Mouse (Mus musculus) myocyte (in vitro differentiated cells): ENCODE results near the gene Cox16. TPM values are rescaled to one million over a fixed set of nuclear protein-coding genes. Genes with fewer than 3 reads are reported as not detected.
"Not testable (repeated sequence)": the region's sequence is repeated elsewhere in the genome, so short reads cannot be mapped to it uniquely, and the experiment has no call there.

Experiments used
- H3K27me3 ChIP-seq: one replicate; pipeline ENCODE4 v1.6.1; 2011; ENCODE audit not compliant: control insufficient read depth, insufficient read depth, insufficient read length
- H3K36me3 ChIP-seq: one replicate; pipeline ENCODE4 v1.6.1; 2011; ENCODE audit not compliant: control insufficient read depth, insufficient read depth
- H3K4me2 ChIP-seq: one replicate; pipeline ENCODE4 v1.6.1; 2011; ENCODE audit warnings: low read depth, control low read depth
- H3K4me3 ChIP-seq: one replicate; pipeline ENCODE4 v1.5.1; 2011; ENCODE audit warnings: mild to moderate bottlenecking, control low read depth, moderate library complexity
- H3K79me2 ChIP-seq: one replicate; pipeline ENCODE4 v1.6.1; 2011; ENCODE audit not compliant: control insufficient read depth, insufficient read depth
- H3ac ChIP-seq: one replicate; pipeline ENCODE4 v1.6.1; 2011; ENCODE audit not compliant: control insufficient read depth, insufficient read length
- CEBPB ChIP-seq: IDR thresholded peaks from 2 replicates; pipeline ENCODE4 v1.6.1; 2011; ENCODE audit warnings: mild to moderate bottlenecking, moderate library complexity; ENCODE audit not compliant: poor library complexity, insufficient read depth, severe bottlenecking
- E2F4 ChIP-seq: IDR thresholded peaks from one replicate; pipeline ENCODE4 v1.6.1; 2011; ENCODE audit warnings: mild to moderate bottlenecking, control low read depth, moderate library complexity; ENCODE audit not compliant: insufficient read depth
- MAX ChIP-seq: IDR thresholded peaks from one replicate; pipeline ENCODE4 v1.6.1; 2011; ENCODE audit warnings: low read depth, mild to moderate bottlenecking, control low read depth
- MYOD1 ChIP-seq, 3 experiments: IDR thresholded peaks; one replicate each; pipeline ENCODE4 v1.6.1; 2011; ENCODE audit warnings: control low read depth in 2 of 3, low read depth in 2 of 3, mild to moderate bottlenecking in 2 of 3, moderate library complexity in 1 of 3; ENCODE audit not compliant: insufficient read length in 2 of 3, control insufficient read depth in 1 of 3
- MYOG ChIP-seq, 3 experiments: IDR thresholded peaks; one replicate each; pipeline ENCODE4 v1.6.1; 2011; ENCODE audit warnings: control low read depth in 2 of 3, low read depth in 2 of 3, mild to moderate bottlenecking in 2 of 3; ENCODE audit not compliant: insufficient read length in 2 of 3, control insufficient read depth in 1 of 3, insufficient read depth in 1 of 3
- POLR2A ChIP-seq: IDR thresholded peaks from one replicate; pipeline ENCODE4 v1.6.1; 2011; ENCODE audit warnings: low read depth, mild to moderate bottlenecking, control low read depth, moderate library complexity; ENCODE audit not compliant: insufficient read length
- POLR2AphosphoS2 ChIP-seq: IDR thresholded peaks from one replicate; pipeline ENCODE4 v1.6.1; 2011; ENCODE audit warnings: low read depth, control low read depth; ENCODE audit not compliant: insufficient read length
- REST ChIP-seq: IDR thresholded peaks from one replicate; pipeline ENCODE4 v1.6.1; 2011; ENCODE audit warnings: mild to moderate bottlenecking, control low read depth, moderate library complexity; ENCODE audit not compliant: insufficient read depth, insufficient read length
- SRF ChIP-seq: IDR thresholded peaks from one replicate; pipeline ENCODE4 v1.6.1; 2011; ENCODE audit warnings: low read depth; ENCODE audit not compliant: control insufficient read depth, insufficient read length
- TCF12 ChIP-seq: IDR thresholded peaks from one replicate; pipeline ENCODE4 v1.6.1; 2011; ENCODE audit warnings: mild to moderate bottlenecking, control low read depth; ENCODE audit not compliant: poor library complexity, insufficient read depth, severe bottlenecking
- TCF3 ChIP-seq: IDR thresholded peaks from one replicate; pipeline ENCODE4 v1.6.1; 2011; ENCODE audit warnings: low read depth, control low read depth; ENCODE audit not compliant: insufficient read length
- USF1 ChIP-seq: IDR thresholded peaks from one replicate; pipeline ENCODE4 v1.6.1; 2011; ENCODE audit warnings: low read depth, mild to moderate bottlenecking, control low read depth, moderate library complexity
- polyA plus RNA-seq: library from polyadenylated mRNA; unstranded; fragments of >200 nt; fragmentation: generic; extraction: Trizol; gene quantifications from one replicate; pipeline ENCODE4 v1.2.1, GENCODE M21; 2012; ENCODE audit warnings: missing spikeins

Gene Cox16
- polyA plus RNA-seq, 1 experiment, result 92.6 TPM

- H3ac ChIP-seq, result no peak overlapping the region
These were observed 71.7 kb downstream of the Cox16 start for GRCm38 (mm10) chr12:81413211-81413610.

GRCm38 (mm10) chr12:81408966-81409365 is 76.0 kb downstream of the Cox16 start:
- no peaks in the 10 kb centered on the region for H3K27me3 ChIP-seq
- H3K36me3 ChIP-seq, result no peaks in the 10 kb centered on the region
- TF ChIP-seq TCF3 (no peak), MYOD1 (IDR thresholded peaks at IDR 0.05; ENCODE audit: control insufficient read depth in 1 of 3, insufficient read length in 2 of 3, low read depth in 2 of 3) (no peak), USF1 (no peak), MYOG (IDR thresholded peaks at IDR 0.05; ENCODE audit: control insufficient read depth in 1 of 3, insufficient read depth in 1 of 3, insufficient read length in 2 of 3, low read depth in 2 of 3) (no peak), CEBPB (no peak)
- no peaks in the 10 kb centered on the region for H3K79me2 ChIP-seq
- H3K4me2 ChIP-seq, result no peak overlapping the region
- no peak overlapping the region for H3K4me3 ChIP-seq
- no peak overlapping the region for H3ac ChIP-seq

More at GRCm38 (mm10) chr12:81413211-81413610, 71.7 kb downstream of the Cox16 start:
- Histone ChIP-seq H3K79me2 (no peaks in the 10 kb centered on the region), H3K4me3 (no peak overlapping the region), H3K4me2 (no peak overlapping the region), H3K36me3 (no peaks in the 10 kb centered on the region), H3K27me3 (no peaks in the 10 kb centered on the region)
- no peak for TF ChIP-seq USF1
- TF ChIP-seq REST, result no peak
- no peak for TF ChIP-seq MYOD1 (IDR thresholded peaks at IDR 0.05; ENCODE audit: control insufficient read depth in 1 of 3, insufficient read length in 2 of 3, low read depth in 2 of 3)
- no peak for TF ChIP-seq MAX
- no peak for TF ChIP-seq TCF12
- TF ChIP-seq TCF3, result no peak
- no peak for TF ChIP-seq POLR2A
- TF ChIP-seq E2F4, result no peak
- TF ChIP-seq CEBPB, result no peak
- TF ChIP-seq SRF, result no peak
- TF ChIP-seq POLR2AphosphoS2, result no peak
- TF ChIP-seq MYOG (IDR thresholded peaks at IDR 0.05; ENCODE audit: control insufficient read depth in 1 of 3, insufficient read depth in 1 of 3, insufficient read length in 2 of 3, low read depth in 2 of 3), result no peak

- no peak overlapping the region for H3ac ChIP-seq
- TF ChIP-seq SRF, result no peak
- no peak for TF ChIP-seq POLR2A
- H3K4me2 ChIP-seq, result no peak overlapping the region
- no peaks in the 10 kb centered on the region for H3K79me2 ChIP-seq
- H3K27me3 ChIP-seq, result no peaks in the 10 kb centered on the region
- H3K4me3 ChIP-seq, result no peak overlapping the region
- H3K36me3 ChIP-seq, result no peaks in the 10 kb centered on the region
These were observed 82.7 kb downstream of the Cox16 start for GRCm38 (mm10) chr12:81402187-81402586.

GRCm38 (mm10) chr12:81379364-81379763 is 105.6 kb downstream of the Cox16 start, which contains the start of gene Gm4787:
TSS of gene Gm4787 (minus strand) at chr12:81379464.
- H3K4me3 ChIP-seq, H3K4me2 ChIP-seq, H3K36me3 ChIP-seq, H3K79me2 ChIP-seq, H3K27me3 ChIP-seq, H3ac ChIP-seq: not testable (repeated sequence)

GRCm38 (mm10) chr12:81333841-81334240 is 151.1 kb downstream of the Cox16 start:
- peaks cover 42% of the 10 kb centered on the region for H3K27me3 ChIP-seq
- H3K4me3 ChIP-seq, result no peak overlapping the region
- H3K4me2 ChIP-seq, result no peak overlapping the region
- TF ChIP-seq MYOG (IDR thresholded peaks at IDR 0.05; ENCODE audit: control insufficient read depth in 1 of 3, insufficient read depth in 1 of 3, insufficient read length in 2 of 3, low read depth in 2 of 3) (no peak), POLR2AphosphoS2 (no peak), REST (no peak), E2F4 (no peak), MAX (no peak), TCF3 (no peak), CEBPB (no peak), MYOD1 (IDR thresholded peaks at IDR 0.05; ENCODE audit: control insufficient read depth in 1 of 3, insufficient read length in 2 of 3, low read depth in 2 of 3) (no peak), TCF12 (no peak), SRF (no peak)
- H3ac ChIP-seq, result no peak overlapping the region
- no peaks in the 10 kb centered on the region for H3K36me3 ChIP-seq
- no peaks in the 10 kb centered on the region for H3K79me2 ChIP-seq

- H3K79me2 ChIP-seq, result no peaks in the 10 kb centered on the region
- no peak within 1 kb of the TSS for H3K4me3 ChIP-seq
- peaks cover 42% of the 10 kb centered on the region for H3K27me3 ChIP-seq
- no peak within 1 kb of the TSS for H3ac ChIP-seq
- H3K4me2 ChIP-seq, result no peak within 1 kb of the TSS
- TF ChIP-seq TCF12 (no peak), MAX (no peak), SRF (no peak), CEBPB (no peak), USF1 (no peak), MYOD1 (IDR thresholded peaks at IDR 0.05; ENCODE audit: control insufficient read depth in 1 of 3, insufficient read length in 2 of 3, low read depth in 2 of 3) (no peak), REST (no peak), TCF3 (no peak), POLR2AphosphoS2 (no peak), E2F4 (no peak), POLR2A (no peak), MYOG (IDR thresholded peaks at IDR 0.05; ENCODE audit: control insufficient read depth in 1 of 3, insufficient read depth in 1 of 3, insufficient read length in 2 of 3, low read depth in 2 of 3) (no peak)
- no peaks in the 10 kb centered on the region for H3K36me3 ChIP-seq
These were observed 152.0 kb downstream of the Cox16 start, which contains the start of gene Slc8a3 for GRCm38 (mm10) chr12:81332875-81333421. TSS of gene Slc8a3 (minus strand) at chr12:81333180.
